Mouse (Mus musculus) heart, adult 2 months (tissue): ENCODE results near the gene Mgat5. TPM values are rescaled to one million over a fixed set of nuclear protein-coding genes. Genes with fewer than 3 reads are reported as not detected.

Experiments
- DNase-seq, 2 experiments: peaks; one replicate each; pipeline ENCODE4 v3.0.0; 2021
- H3K27ac ChIP-seq: fragments of 200-600 bp; 2 replicates; pipeline ENCODE4 v1.8.1; 2022
- H3K27me3 ChIP-seq: fragments of 200-500 bp; 2 replicates; pipeline ENCODE4 v1.6.1; 2012; ENCODE audit warnings: mild to moderate bottlenecking, low read length, inconsistent platforms, mixed read lengths; ENCODE audit not compliant: control insufficient read depth, insufficient read depth
- H3K36me3 ChIP-seq: fragments of 200-500 bp; 2 replicates; pipeline ENCODE4 v1.6.1; 2012; ENCODE audit warnings: low read length, inconsistent platforms; ENCODE audit not compliant: control insufficient read depth, insufficient read depth
- H3K4me1 ChIP-seq: fragments of 200-500 bp; 2 replicates; pipeline ENCODE4 v1.6.1; 2011; ENCODE audit warnings: low read length; ENCODE audit not compliant: control insufficient read depth, insufficient read depth
- H3K4me3 ChIP-seq: fragments of 200-600 bp; 2 replicates; pipeline ENCODE4 v1.8.1; 2022
- H3K79me2 ChIP-seq: fragments of 200-500 bp; replicated peaks from 2 replicates; pipeline ENCODE4 v1.6.1; 2012; ENCODE audit warnings: mild to moderate bottlenecking, inconsistent platforms, low read length, moderate library complexity, mixed read lengths; ENCODE audit not compliant: control insufficient read depth, insufficient read depth
- H3K9ac ChIP-seq: fragments of 200-500 bp; 2 replicates; pipeline ENCODE4 v1.6.1; 2012; ENCODE audit warnings: low read depth, mild to moderate bottlenecking, control low read depth, inconsistent platforms, low read length, mixed read lengths
- CTCF ChIP-seq: fragments of 200-600 bp; IDR thresholded peaks from 2 replicates; pipeline ENCODE4 v1.8.1; 2022; ENCODE audit warnings: antibody characterized with exemption, mild to moderate bottlenecking, moderate library complexity
- EP300 ChIP-seq: fragments of 200-500 bp; IDR thresholded peaks from 2 replicates; pipeline ENCODE4 v1.6.1; 2011; ENCODE audit warnings: low read depth, low read length, control low read depth; ENCODE audit not compliant: insufficient read depth
- POLR2A ChIP-seq: fragments of 200-500 bp; IDR thresholded peaks from 2 replicates; pipeline ENCODE4 v1.6.1; 2011; ENCODE audit warnings: mild to moderate bottlenecking, low read depth, low read length, control low read depth; ENCODE audit not compliant: insufficient read depth
- WGBS: fragments of 180-500 bp; shearing (Covaris S2); methylation state at CpG from one replicate; pipeline ENCODE4 v1.1.7; 2018; 5-methylcytosine and 5-hydroxymethylcytosine counted together
- intact Hi-C: fragments of 180-260 bp; cut with DNase I; formaldehyde crosslinking; loops from one replicate; pipeline ENCODE4 v1.15.1; 2025
- polyA plus RNA-seq: library from polyadenylated mRNA; depleted of rRNA; stranded (reverse); fragments of >200 nt; gene quantifications from 2 replicates; pipeline ENCODE4 v1.2.3, GENCODE M21; 2012
- total RNA-seq, 2 experiments: library from RNA; stranded (reverse); gene quantifications; 2 replicates each; pipeline ENCODE4 v1.2.3; 2021

Mgat5 gene
- total and polyA plus RNA-seq, 3 experiments, result 5.6 to 16.7 (median 13.6) TPM

DNA sequence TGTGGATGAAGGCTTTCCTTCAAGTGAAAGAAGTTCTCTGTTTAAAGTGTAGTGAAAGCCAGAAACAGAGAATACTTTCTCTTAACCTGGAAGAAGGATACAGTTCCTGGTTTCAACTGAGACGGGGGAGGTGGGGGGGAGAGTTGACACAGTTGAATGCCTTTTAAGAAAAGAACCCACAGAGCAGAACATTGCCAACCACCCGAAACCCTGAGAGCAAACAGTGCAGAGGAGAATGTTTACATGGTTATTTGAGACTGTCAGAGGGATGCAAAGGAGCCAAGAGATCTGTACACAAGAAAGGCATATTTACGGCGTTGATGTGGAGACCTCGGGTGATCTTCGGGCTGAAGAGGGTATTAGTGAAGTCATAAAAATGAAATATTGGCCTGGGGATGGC is 195.9 kb downstream of the Mgat5 start:
- TF ChIP-seq POLR2A, result no peak
- no peak for TF ChIP-seq EP300
- no peak for TF ChIP-seq CTCF
- H3K79me2 ChIP-seq, result no peaks in the 10 kb centered on the region
- H3K4me1 ChIP-seq, result no peaks in the 10 kb centered on the region; the same call in 1 of the 2 replicates
- H3K27me3 ChIP-seq, result no peaks in the 10 kb centered on the region
- H3K9ac ChIP-seq, result no peak overlapping the region
- no peaks in the 10 kb centered on the region for H3K36me3 ChIP-seq
- H3K4me3 ChIP-seq, result no peak overlapping the region
- WGBS, result 94% methylated on average over 6 of the region's 6 CpGs
- H3K27ac ChIP-seq, result no peak overlapping the region
- intact Hi-C loops, result no loop called here
- no peak for DNase-seq

DNA sequence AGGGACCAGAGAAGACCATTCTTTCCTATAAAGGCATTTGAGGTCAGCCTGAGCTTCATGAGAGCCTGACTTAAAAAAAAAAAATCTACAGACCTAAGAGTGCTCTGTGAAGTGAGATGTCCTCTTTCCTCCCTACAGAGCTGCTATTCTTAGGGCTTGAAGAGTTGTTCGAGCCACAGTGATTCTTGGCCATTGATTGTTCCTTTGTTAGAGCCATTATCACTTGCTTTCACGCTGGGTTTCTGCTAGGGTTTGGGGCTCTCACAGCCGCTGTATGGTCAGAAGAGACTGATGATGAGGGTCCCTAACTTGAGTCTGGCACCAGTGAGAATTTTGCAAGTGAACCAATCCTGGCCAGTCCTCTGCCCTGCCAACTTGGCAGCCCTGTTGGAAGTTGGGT is 199.8 kb downstream of the Mgat5 start:
- Histone ChIP-seq H3K27me3 (no peaks in the 10 kb centered on the region), H3K4me1 (peaks cover 2% of the 10 kb centered on the region; the same call in 1 of the 2 replicates), H3K36me3 (no peaks in the 10 kb centered on the region), H3K4me3 (no peak overlapping the region), H3K9ac (no peak overlapping the region), H3K27ac (no peak overlapping the region), H3K79me2 (no peaks in the 10 kb centered on the region)
- intact Hi-C loops, result loop anchor here (5.0 kb wide), 1 partner anchor 52 kb away; no protein-coding TSS in a partner anchor
- DNase-seq, result no peak
- WGBS, result 55% methylated on average over 3 of the region's 3 CpGs
- TF ChIP-seq CTCF (no peak), EP300 (no peak), POLR2A (no peak)

DNA sequence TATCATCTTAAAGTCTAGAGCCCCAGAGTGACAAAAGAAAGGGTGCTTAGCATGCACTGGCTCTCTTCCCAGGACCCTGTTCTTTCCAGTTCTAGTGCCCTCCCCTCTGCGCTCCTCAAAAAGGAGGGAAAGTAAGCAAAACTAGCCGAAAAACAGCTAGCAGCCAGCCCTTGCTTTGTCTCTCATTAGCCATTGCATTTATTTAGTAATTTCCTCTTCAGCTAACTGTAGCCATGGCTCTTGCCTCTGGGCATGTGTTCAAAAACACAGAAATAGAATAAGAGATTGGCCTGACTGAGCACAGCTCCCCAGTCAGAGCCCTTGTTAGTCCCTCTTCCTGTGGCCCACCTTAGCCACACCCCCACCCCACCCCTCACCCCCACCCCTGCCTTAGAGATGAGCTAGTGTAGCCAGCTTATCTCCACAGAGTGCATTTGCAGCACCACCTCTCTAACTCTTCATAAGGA is 204.2 kb downstream of the Mgat5 start:
- peaks cover 3% of the 10 kb centered on the region for H3K36me3 ChIP-seq
- H3K27me3 ChIP-seq, result no peaks in the 10 kb centered on the region
- H3K9ac ChIP-seq, result no peak overlapping the region
- H3K4me3 ChIP-seq, result no peak overlapping the region
- intact Hi-C loops, result loop anchor here (1.0 to 5.0 kb wide), 2 partner anchors 57 to 206 kb away; no protein-coding TSS in a partner anchor
- peaks cover 4% of the 10 kb centered on the region; the same call in 1 of the 2 replicates for H3K4me1 ChIP-seq
- H3K79me2 ChIP-seq, result no peaks in the 10 kb centered on the region
- peak overlapping the region; percentile 61 for H3K27ac ChIP-seq
- WGBS, result 19% methylated on average over 2 of the region's 2 CpGs
- TF ChIP-seq CTCF (no peak), EP300 (no peak), POLR2A (no peak)
- DNase-seq, result peak in 1 of 2 experiments; percentile 18

DNA sequence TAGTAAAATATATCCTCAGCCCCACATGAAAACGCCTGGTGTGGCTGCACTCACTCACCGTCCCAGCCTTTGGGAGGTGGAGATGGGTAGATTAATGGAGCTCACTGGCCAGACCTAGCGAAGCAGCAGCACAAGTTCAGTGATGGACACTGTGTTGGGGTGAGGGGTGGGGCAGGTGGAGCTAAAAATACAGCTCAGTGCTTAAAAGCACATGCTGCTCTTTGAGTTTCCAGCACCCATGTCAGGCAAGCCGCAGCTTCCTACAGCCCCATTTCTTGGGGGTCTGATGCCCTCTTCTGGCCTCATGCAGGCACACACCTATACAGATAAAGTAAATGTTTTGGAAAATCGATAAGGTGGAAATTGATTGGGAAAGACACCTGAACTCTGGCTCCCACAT is 204.7 kb downstream of the Mgat5 start:
- peaks cover 6% of the 10 kb centered on the region for H3K36me3 ChIP-seq
- TF ChIP-seq CTCF, result peak; percentile 69
- no peak for TF ChIP-seq POLR2A
- intact Hi-C loops, result loop anchor here (1.0 to 5.0 kb wide), 2 partner anchors 57 to 206 kb away; no protein-coding TSS in a partner anchor
- WGBS, result 44% methylated on average over 5 of the region's 5 CpGs
- no peak overlapping the region; the same call in 1 of the 2 replicates for H3K27ac ChIP-seq
- no peak overlapping the region for H3K4me3 ChIP-seq
- H3K79me2 ChIP-seq, result no peaks in the 10 kb centered on the region
- peak; percentile 30 to 41 for DNase-seq
- no peaks in the 10 kb centered on the region for H3K27me3 ChIP-seq
- H3K9ac ChIP-seq, result no peak overlapping the region
- peaks cover 4% of the 10 kb centered on the region; the same call in 1 of the 2 replicates for H3K4me1 ChIP-seq

DNA sequence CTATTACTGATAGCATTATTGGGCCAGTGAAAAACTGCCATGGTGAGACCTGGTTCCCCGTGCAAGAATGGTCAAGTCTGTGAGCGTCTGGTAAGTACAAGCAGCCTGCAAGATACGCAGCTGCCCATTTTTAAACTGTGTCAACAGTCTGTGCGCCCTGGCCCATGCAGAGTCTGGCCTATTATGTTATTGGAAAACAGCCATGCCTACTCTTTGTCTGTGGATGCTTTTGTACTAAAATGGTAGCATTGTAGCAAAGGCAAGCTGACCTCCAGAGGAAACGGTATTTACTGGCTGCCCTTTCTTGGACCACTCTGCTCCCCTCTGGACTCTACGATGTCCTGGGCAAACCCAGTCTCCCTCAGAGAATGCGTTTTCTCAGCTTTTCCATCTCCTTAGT is 209.7 kb downstream of the Mgat5 start:
- H3K9ac ChIP-seq, result no peak overlapping the region
- peaks cover 6% of the 10 kb centered on the region for H3K36me3 ChIP-seq
- H3K4me1 ChIP-seq, result peaks cover 3% of the 10 kb centered on the region; the same call in 1 of the 2 replicates
- 60% methylated on average over 7 of the region's 7 CpGs for WGBS
- no peaks in the 10 kb centered on the region for H3K79me2 ChIP-seq
- H3K4me3 ChIP-seq, result no peak overlapping the region
- no peaks in the 10 kb centered on the region for H3K27me3 ChIP-seq
- peak in 1 of 2 experiments; percentile 9 for DNase-seq
- TF ChIP-seq EP300 (no peak), POLR2A (no peak), CTCF (no peak)
- intact Hi-C loops, result loop anchor here (5.0 kb wide), 1 partner anchor 43 kb away; no protein-coding TSS in a partner anchor
- peak overlapping the region; percentile 23 for H3K27ac ChIP-seq

DNA sequence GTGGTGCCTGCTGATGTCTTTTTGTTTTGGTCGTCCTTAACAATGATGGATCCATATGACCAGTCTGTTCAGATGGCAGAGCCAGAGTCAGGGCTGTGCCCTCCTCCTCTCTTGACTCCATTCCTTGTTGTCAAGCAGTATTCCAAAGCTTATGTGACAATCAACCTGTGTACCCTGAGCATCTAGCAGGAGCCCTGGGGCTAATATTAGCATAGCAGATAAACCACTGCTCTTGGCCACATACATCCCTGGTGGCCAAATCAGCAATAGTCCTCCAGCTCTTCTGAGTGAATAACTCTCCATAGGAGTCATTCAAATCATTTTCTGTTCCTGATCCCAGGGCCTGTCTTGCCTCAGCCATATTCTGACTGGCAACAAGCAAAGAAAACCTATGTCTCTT is 211.1 kb downstream of the Mgat5 start:
- Histone ChIP-seq H3K36me3 (peaks cover 6% of the 10 kb centered on the region), H3K79me2 (no peaks in the 10 kb centered on the region), H3K27ac (no peak overlapping the region), H3K4me3 (no peak overlapping the region), H3K9ac (no peak overlapping the region), H3K27me3 (no peaks in the 10 kb centered on the region), H3K4me1 (peaks cover 2% of the 10 kb centered on the region; the same call in 1 of the 2 replicates)
- TF ChIP-seq POLR2A (no peak), EP300 (no peak), CTCF (peak; percentile 33)
- DNase-seq, result peak in 1 of 2 experiments; percentile 6
- intact Hi-C loops, result no loop called here
- 48% methylated on average over 1 of the region's 1 CpGs for whole genome bisulfite sequencing
